Mouse (Mus musculus) midbrain, postnatal 0 days (tissue): ENCODE data around the gene Ddn. TPM values are rescaled to one million over a fixed set of nuclear protein-coding genes. Genes with fewer than 3 reads are reported as not detected.

ENCODE experiments used
- ATAC-seq: fragments of 200-750 bp; cut with Nextera tagmentation; 2 replicates; pipeline ENCODE4 v1.8.0; 2017; ENCODE audit warnings: moderate number of reproducible peaks, mild to moderate bottlenecking, moderate TSS enrichment, moderate library complexity; ENCODE audit not compliant: low FRiP score
- DNase-seq: peaks from one replicate; pipeline ENCODE4 v3.0.0-alpha.2; 2015; ENCODE audit warnings: low spot score
- H3K27ac ChIP-seq: fragments of 300-500 bp; sonication (generic); 2 replicates; pipeline ENCODE4 v1.5.1; 2014; ENCODE audit warnings: low read depth, mild to moderate bottlenecking, low read length, mixed read lengths
- H3K27me3 ChIP-seq: fragments of 300-500 bp; sonication (generic); 2 replicates; pipeline ENCODE4 v1.6.1; 2014; ENCODE audit warnings: low read length, control low read depth, mixed read lengths; ENCODE audit not compliant: insufficient read depth
- H3K36me3 ChIP-seq: fragments of 300-500 bp; sonication (generic); 2 replicates; pipeline ENCODE4 v1.6.1; 2014; ENCODE audit warnings: low read length, control low read depth, mixed read lengths; ENCODE audit not compliant: insufficient read depth
- H3K4me1 ChIP-seq: fragments of 300-500 bp; sonication (generic); 2 replicates; pipeline ENCODE4 v1.6.1; 2014; ENCODE audit warnings: mild to moderate bottlenecking, control low read depth, antibody characterized with exemption, low read length, mixed read lengths; ENCODE audit not compliant: insufficient read depth
- H3K4me2 ChIP-seq: fragments of 300-500 bp; sonication (generic); 2 replicates; pipeline ENCODE4 v1.6.1; 2014; ENCODE audit warnings: low read depth, mild to moderate bottlenecking, low read length, mixed read lengths; ENCODE audit not compliant: poor library complexity, severe bottlenecking
- H3K4me3 ChIP-seq: fragments of 300-500 bp; sonication (generic); 2 replicates; pipeline ENCODE4 v1.5.1; 2014; ENCODE audit warnings: low read depth, mild to moderate bottlenecking, low read length, moderate library complexity
- H3K9ac ChIP-seq: fragments of 300-500 bp; sonication (generic); replicated peaks from 2 replicates; pipeline ENCODE4 v1.6.1; 2014; ENCODE audit warnings: mild to moderate bottlenecking, low read length, moderate library complexity, mixed read lengths; ENCODE audit not compliant: poor library complexity, severe bottlenecking
- H3K9me3 ChIP-seq: fragments of 300-500 bp; sonication (generic); 2 replicates; pipeline ENCODE4 v1.6.1; 2016; ENCODE audit warnings: low read length, control low read depth
- CTCF ChIP-seq: IDR thresholded peaks from 2 replicates; pipeline ENCODE4 v1.5.1; 2016; ENCODE audit warnings: antibody characterized with exemption, mild to moderate bottlenecking
- WGBS: fragments of 180-500 bp; shearing (Covaris S2); extraction: QIAGEN DNeasy Blood & Tissue Kit; methylation state at CpG from one replicate; pipeline ENCODE4 v1.1.7; 2014; 5-methylcytosine and 5-hydroxymethylcytosine counted together
- polyA plus RNA-seq: library from polyadenylated mRNA; unstranded; fragments of >200 nt; fragmentation: Nextera tagmentation; extraction: Ambion mirVana; gene quantifications from 2 replicates; pipeline ENCODE4 v1.2.1, GENCODE M21; 2015
- total RNA-seq: library from RNA; depleted of rRNA; stranded (reverse); fragments of >200 nt; gene quantifications from 2 replicates; pipeline ENCODE4 v1.2.3, GENCODE M21; 2014

Gene Ddn
- total and polyA plus RNA-seq, 2 experiments from 2014 or later, result 0.51 to 7.3 TPM

- Histone ChIP-seq H3K36me3 (peaks cover 10% of the 10 kb centered on the region; the same call in 1 of the 2 replicates), H3K27me3 (no peaks in the 10 kb centered on the region), H3K4me2 (no peak overlapping the region), H3K9me3 (no peaks in the 10 kb centered on the region), H3K27ac (no peak overlapping the region), H3K4me3 (no peak overlapping the region), H3K4me1 (no peaks in the 10 kb centered on the region), H3K9ac (no peak overlapping the region)
- ATAC-seq (no peak), DNase-seq (no peak)
- TF ChIP-seq CTCF, result peak; percentile 37
- 75% methylated on average over 3 of the region's 3 CpGs for WGBS
These were observed 14.1 kb upstream of the Ddn start for GRCm38 (mm10) chr15:98823434-98823833.

- H3K27me3 ChIP-seq, result no peaks in the 10 kb centered on the region
- H3K4me3 ChIP-seq, result no peak overlapping the region
- no peak for TF ChIP-seq CTCF
- peaks cover 10% of the 10 kb centered on the region; the same call in 1 of the 2 replicates for H3K36me3 ChIP-seq
- H3K9me3 ChIP-seq, result no peaks in the 10 kb centered on the region
- H3K9ac ChIP-seq, result no peak overlapping the region
- H3K27ac ChIP-seq, result no peak overlapping the region
- ATAC-seq (no peak), DNase-seq (no peak)
- WGBS, result 97% methylated on average over 5 of the region's 5 CpGs
- H3K4me2 ChIP-seq, result no peak overlapping the region
- no peaks in the 10 kb centered on the region for H3K4me1 ChIP-seq
These were observed 12.9 kb upstream of the Ddn start for GRCm38 (mm10) chr15:98822147-98822546.

- Histone ChIP-seq H3K4me1 (no peaks in the 10 kb centered on the region), H3K9me3 (no peaks in the 10 kb centered on the region), H3K27ac (no peak overlapping the region), H3K9ac (no peak overlapping the region), H3K4me2 (no peak overlapping the region), H3K4me3 (no peak overlapping the region), H3K27me3 (no peaks in the 10 kb centered on the region), H3K36me3 (peaks cover 10% of the 10 kb centered on the region; the same call in 1 of the 2 replicates)
- 30% methylated on average over 10 of the region's 10 CpGs for WGBS
- TF ChIP-seq CTCF, result peak; percentile 49
- DNase-seq, result no peak
- no peak for ATAC-seq
These were observed 12.1 kb upstream of the Ddn start for GRCm38 (mm10) chr15:98821403-98821802.

GRCm38 (mm10) chr15:98820937-98821336 lies 11.6 kb upstream of the Ddn start:
- H3K9ac ChIP-seq, result no peak overlapping the region
- H3K4me3 ChIP-seq, result no peak overlapping the region
- DNase-seq (no peak), ATAC-seq (no peak)
- H3K27me3 ChIP-seq, result no peaks in the 10 kb centered on the region
- TF ChIP-seq CTCF, result no peak
- peaks cover 10% of the 10 kb centered on the region; the same call in 1 of the 2 replicates for H3K36me3 ChIP-seq
- no peaks in the 10 kb centered on the region for H3K9me3 ChIP-seq
- no peaks in the 10 kb centered on the region for H3K4me1 ChIP-seq
- 87% methylated on average over 4 of the region's 4 CpGs for WGBS
- H3K4me2 ChIP-seq, result no peak overlapping the region
- no peak overlapping the region for H3K27ac ChIP-seq

GRCm38 (mm10) chr15:98818171-98818570 lies 8.9 kb upstream of the Ddn start:
- H3K4me1 ChIP-seq, result no peaks in the 10 kb centered on the region
- ATAC-seq, result no peak
- 93% methylated on average over 7 of the region's 7 CpGs for WGBS
- H3K9ac ChIP-seq, result no peak overlapping the region
- no peak overlapping the region for H3K4me2 ChIP-seq
- no peak for TF ChIP-seq CTCF
- no peak overlapping the region for H3K4me3 ChIP-seq
- DNase-seq, result no peak
- no peak overlapping the region for H3K27ac ChIP-seq
- H3K36me3 ChIP-seq, result peaks cover 23% of the 10 kb centered on the region
- H3K27me3 ChIP-seq, result no peaks in the 10 kb centered on the region
- H3K9me3 ChIP-seq, result no peaks in the 10 kb centered on the region

GRCm38 (mm10) chr15:98812741-98813424 lies 3.6 kb upstream of the Ddn start:
- no peak overlapping the region for H3K4me3 ChIP-seq
- no peaks in the 10 kb centered on the region for H3K9me3 ChIP-seq
- 83% methylated on average over 20 of the region's 20 CpGs for WGBS
- DNase-seq, result no peak
- H3K4me1 ChIP-seq, result peaks cover 6% of the 10 kb centered on the region
- TF ChIP-seq CTCF, result no peak
- ATAC-seq, result no peak
- peaks cover 15% of the 10 kb centered on the region for H3K27me3 ChIP-seq
- peaks cover 25% of the 10 kb centered on the region for H3K36me3 ChIP-seq
- no peak overlapping the region for H3K27ac ChIP-seq
- no peak overlapping the region for H3K4me2 ChIP-seq
- no peak overlapping the region for H3K9ac ChIP-seq
